Mouse (Mus musculus) thymus, adult 2 months (tissue): ENCODE measurements at regions not wholly inside any gene's neighbourhood (a gene's known extent, or its start where the extent isn't known, plus 50 kb on each side); places are given as distances from the start of the nearest gene placed in this dataset.

Experiments
- DNase-seq: peaks from one replicate; pipeline ENCODE4 v3.0.0; 2021
- H3K27ac ChIP-seq: fragments of 200-500 bp; 2 replicates; pipeline ENCODE4 v1.5.1; 2012; ENCODE audit warnings: low read length, control low read depth; ENCODE audit not compliant: control insufficient read depth, insufficient read depth
- H3K27me3 ChIP-seq: fragments of 200-500 bp; 2 replicates; pipeline ENCODE4 v1.6.1; 2012; ENCODE audit warnings: mild to moderate bottlenecking, low read length, moderate library complexity, mixed read lengths; ENCODE audit not compliant: control insufficient read depth, insufficient read depth
- H3K36me3 ChIP-seq: fragments of 200-500 bp; 2 replicates; pipeline ENCODE4 v1.6.1; 2012; ENCODE audit warnings: mild to moderate bottlenecking, low read length, moderate library complexity; ENCODE audit not compliant: control insufficient read depth, insufficient read depth
- H3K4me1 ChIP-seq: fragments of 200-500 bp; replicated peaks from 2 replicates; pipeline ENCODE4 v1.6.1; 2012; ENCODE audit warnings: low read length; ENCODE audit not compliant: control insufficient read depth, insufficient read depth
- H3K4me3 ChIP-seq: fragments of 200-500 bp; 2 replicates; pipeline ENCODE4 v1.5.1; 2012; ENCODE audit warnings: mild to moderate bottlenecking, low read length, control low read depth, moderate library complexity; ENCODE audit not compliant: control insufficient read depth, insufficient read depth
- CTCF ChIP-seq: fragments of 200-500 bp; IDR thresholded peaks from 2 replicates; pipeline ENCODE4 v1.5.1; 2012; ENCODE audit warnings: mild to moderate bottlenecking, control low read depth, low read length, moderate library complexity, borderline replicate concordance; ENCODE audit not compliant: control insufficient read depth, poor library complexity, insufficient read depth; ENCODE audit errors: extremely low read depth
- POLR2A ChIP-seq: fragments of 200-500 bp; IDR thresholded peaks from 2 replicates; pipeline ENCODE4 v1.6.1; 2012; ENCODE audit warnings: mild to moderate bottlenecking, low read length, control low read depth, moderate library complexity; ENCODE audit not compliant: control insufficient read depth, poor library complexity, insufficient read depth; ENCODE audit errors: extremely low read depth
- WGBS: fragments of 180-500 bp; shearing (Covaris S2); methylation state at CpG from one replicate; pipeline ENCODE4 v1.1.7; 2018; 5-methylcytosine and 5-hydroxymethylcytosine counted together

GRCm38 (mm10) chr10:19093689-19094088, 78.2 kb upstream of the Tnfaip3 start:
- Histone ChIP-seq H3K4me3 (no peak overlapping the region), H3K4me1 (no peaks in the 10 kb centered on the region), H3K36me3 (no peaks in the 10 kb centered on the region), H3K27me3 (no peaks in the 10 kb centered on the region), H3K27ac (no peak overlapping the region)
- no peak for TF ChIP-seq CTCF
- no peak for TF ChIP-seq POLR2A
- DNase-seq = no peak
- WGBS = 94% methylated on average over 3 of the region's 3 CpGs

DNA sequence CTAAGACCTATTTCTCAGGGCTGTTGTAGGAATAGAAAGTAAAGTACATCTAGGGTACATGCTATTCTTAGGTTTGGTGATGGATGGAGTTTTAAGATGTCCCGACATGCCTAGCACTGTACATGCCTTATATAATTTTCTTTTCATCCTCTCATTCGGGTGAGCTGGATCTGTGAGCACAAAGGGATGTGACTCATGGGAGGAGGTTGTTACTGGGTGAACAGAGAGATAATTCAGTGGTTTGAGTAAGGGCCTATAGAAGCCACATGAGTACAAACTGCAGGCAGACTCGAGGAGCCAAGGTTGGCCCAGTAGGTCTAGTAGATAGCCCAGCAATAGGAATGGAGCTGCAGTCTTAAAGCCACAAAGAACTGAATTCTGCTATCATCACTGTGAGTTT, 76.5 kb upstream of the Tnfaip3 start:
- WGBS = 93% methylated on average over 3 of the region's 3 CpGs
- H3K27me3 ChIP-seq = no peaks in the 10 kb centered on the region
- no peak overlapping the region for H3K27ac ChIP-seq
- DNase-seq = no peak
- no peaks in the 10 kb centered on the region for H3K4me1 ChIP-seq
- TF ChIP-seq POLR2A (no peak), CTCF (no peak)
- H3K36me3 ChIP-seq = no peaks in the 10 kb centered on the region
- no peak overlapping the region for H3K4me3 ChIP-seq

DNA sequence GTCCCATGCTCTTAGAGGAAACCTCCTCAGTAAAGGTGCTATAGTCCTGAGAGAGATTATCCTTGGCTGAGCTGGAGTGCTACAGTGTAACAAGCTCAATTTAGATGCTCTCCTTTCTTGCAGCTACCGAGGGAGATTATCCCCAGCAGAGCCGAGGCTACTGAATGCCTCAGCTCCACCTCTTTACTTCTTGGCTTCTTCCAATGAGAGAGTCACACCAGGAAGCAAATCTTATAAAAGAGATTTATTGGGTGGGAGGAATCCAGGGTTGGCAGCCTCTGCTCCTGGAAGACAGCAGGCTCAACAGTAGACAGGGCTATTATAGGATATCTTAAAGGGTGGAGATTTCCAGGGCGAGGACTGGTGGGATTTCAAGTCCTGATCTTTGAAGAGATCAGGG, 75.7 kb upstream of the Tnfaip3 start:
- TF ChIP-seq POLR2A (no peak), CTCF (no peak)
- no peaks in the 10 kb centered on the region for H3K4me1 ChIP-seq
- H3K4me3 ChIP-seq = no peak overlapping the region
- 96% methylated on average over 3 of the region's 3 CpGs for WGBS
- DNase-seq = no peak
- H3K27me3 ChIP-seq = no peaks in the 10 kb centered on the region
- no peak overlapping the region for H3K27ac ChIP-seq
- no peaks in the 10 kb centered on the region for H3K36me3 ChIP-seq

- TF ChIP-seq POLR2A (no peak), CTCF (no peak)
Observed at GRCm38 (mm10) chr10:19086995-19087394, 71.5 kb upstream of the Tnfaip3 start.

GRCm38 (mm10) chr10:19082136-19082535, 66.7 kb upstream of the Tnfaip3 start:
- no peak overlapping the region for H3K4me3 ChIP-seq
- no peaks in the 10 kb centered on the region for H3K4me1 ChIP-seq
- no peaks in the 10 kb centered on the region for H3K36me3 ChIP-seq
- no peak overlapping the region for H3K27ac ChIP-seq
- WGBS = 88% methylated on average over 4 of the region's 4 CpGs
- no peak for TF ChIP-seq CTCF
- TF ChIP-seq POLR2A = no peak
- no peak for DNase-seq
- no peaks in the 10 kb centered on the region for H3K27me3 ChIP-seq

More at GRCm38 (mm10) chr10:19086995-19087394, 71.5 kb upstream of the Tnfaip3 start:
- Histone ChIP-seq H3K4me3 (no peak overlapping the region), H3K27me3 (no peaks in the 10 kb centered on the region), H3K27ac (no peak overlapping the region), H3K36me3 (no peaks in the 10 kb centered on the region), H3K4me1 (no peaks in the 10 kb centered on the region)
- DNase-seq = no peak
- 91% methylated on average over 1 of the region's 1 CpGs for WGBS

DNA sequence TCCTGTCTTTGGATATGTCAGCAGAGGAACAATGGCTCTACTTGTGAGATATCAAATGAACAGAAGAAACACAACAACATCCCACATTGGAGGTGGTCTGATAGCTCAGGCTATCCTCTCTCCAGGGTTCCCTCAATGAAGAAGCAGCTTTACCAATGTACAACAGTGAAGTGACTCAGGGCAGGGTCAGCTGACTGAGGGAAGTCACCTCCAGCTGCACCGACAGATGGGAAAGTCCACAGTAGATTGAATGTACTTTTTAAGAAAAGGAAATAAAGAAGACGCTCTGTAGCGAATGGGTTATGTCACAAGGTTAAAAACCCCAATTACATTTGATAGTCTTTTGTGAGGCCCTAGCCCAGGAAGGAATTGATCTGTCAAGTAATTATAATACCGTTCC, 62.6 kb upstream of the Tnfaip3 start:
- H3K4me1 ChIP-seq = no peaks in the 10 kb centered on the region
- H3K27ac ChIP-seq = no peak overlapping the region
- H3K27me3 ChIP-seq = no peaks in the 10 kb centered on the region
- no peak for DNase-seq
- WGBS = 80% methylated on average over 4 of the region's 4 CpGs
- no peak overlapping the region for H3K4me3 ChIP-seq
- TF ChIP-seq POLR2A (no peak), CTCF (no peak)
- no peaks in the 10 kb centered on the region for H3K36me3 ChIP-seq

DNA sequence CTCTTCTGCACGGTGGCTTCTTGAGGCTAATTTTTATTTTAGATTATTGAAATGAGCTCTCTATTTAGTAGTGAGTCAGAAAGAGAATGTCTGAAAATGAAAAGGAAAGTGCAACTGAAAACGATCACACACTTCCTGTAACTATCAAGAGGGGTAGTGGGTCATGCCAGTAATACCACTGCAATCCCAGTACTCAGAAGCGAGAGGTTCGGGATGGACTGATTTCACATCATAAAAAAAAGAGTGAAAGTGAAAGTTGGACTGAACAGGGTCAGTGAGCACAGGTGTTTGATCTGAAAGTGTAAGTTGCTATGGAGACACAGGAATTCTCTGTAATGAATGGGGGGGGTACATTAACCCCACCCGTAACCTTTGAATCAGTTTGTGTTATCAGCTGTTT, 52.9 kb upstream of the Tnfaip3 start:
- DNase-seq = no peak
- WGBS = 8% methylated on average over 5 of the region's 5 CpGs
- Histone ChIP-seq H3K27ac (no peak overlapping the region), H3K4me3 (no peak overlapping the region), H3K4me1 (peaks cover 9% of the 10 kb centered on the region), H3K36me3 (no peaks in the 10 kb centered on the region), H3K27me3 (no peaks in the 10 kb centered on the region)
- TF ChIP-seq POLR2A = no peak
- TF ChIP-seq CTCF = no peak

DNA sequence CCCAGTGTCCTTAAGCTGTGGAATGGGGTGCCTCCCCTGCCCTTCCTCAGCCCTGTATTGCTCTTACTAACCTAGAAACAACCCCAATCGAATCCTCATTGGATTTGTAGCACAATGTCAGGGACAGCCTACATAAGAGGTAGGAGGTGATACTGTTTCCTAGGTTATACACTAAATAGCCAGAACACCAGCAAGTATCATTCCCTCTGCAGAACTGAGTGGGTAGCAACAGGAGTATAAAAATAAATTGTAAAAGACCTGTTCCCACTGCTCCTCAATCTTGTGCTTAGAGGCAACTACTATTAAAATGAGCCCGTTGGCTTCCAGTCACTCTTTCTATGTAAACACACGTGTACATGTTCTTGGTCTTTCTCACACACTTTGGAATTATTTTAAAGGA, 52.2 kb upstream of the Tnfaip3 start:
- WGBS = 94% methylated on average over 3 of the region's 3 CpGs
- no peaks in the 10 kb centered on the region for H3K36me3 ChIP-seq
- no peak overlapping the region for H3K4me3 ChIP-seq
- no peak for DNase-seq
- H3K4me1 ChIP-seq = peaks cover 15% of the 10 kb centered on the region
- peak overlapping the region; percentile 62; the same call in 1 of the 2 replicates for H3K27ac ChIP-seq
- TF ChIP-seq POLR2A = no peak
- no peak for TF ChIP-seq CTCF
- H3K27me3 ChIP-seq = no peaks in the 10 kb centered on the region
